Mouse (Mus musculus): ENCODE data around the gene Pla2g4b.

DNA sequence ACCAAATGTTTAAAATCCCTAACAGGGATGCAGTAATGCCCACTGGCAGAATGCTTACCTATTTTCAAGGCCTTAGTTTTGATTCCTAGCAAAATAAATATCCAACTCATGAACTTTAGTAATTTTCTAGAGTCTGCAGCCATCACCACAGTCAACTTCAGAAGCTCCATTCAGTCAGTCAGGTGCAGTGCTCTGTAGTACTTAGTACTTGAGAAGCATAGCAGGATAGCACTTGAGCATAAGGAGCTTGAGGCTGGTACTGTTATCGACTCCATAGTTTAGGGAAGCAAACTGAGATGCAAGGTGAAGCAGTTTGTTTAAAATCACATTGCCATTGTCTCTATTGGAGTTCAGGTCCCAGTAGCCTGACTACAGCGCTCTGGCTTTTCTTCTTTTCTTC, 33.5 kb upstream of the Pla2g4b start:
- TF ChIP-seq CTCF (IDR thresholded peaks at IDR 0.05) (no peak), EP300 (IDR thresholded peaks at IDR 0.05) (no peak; the same call in 1 of the 2 replicates)
